Mouse (Mus musculus) A20 (cell line): ENCODE results near the gene Prkag2.
A peak's percentile ranks its signal among the peaks of the same experiment; 100 is the strongest.

Experiments used
- DNase-seq: peaks from one replicate; pipeline ENCODE4 v3.0.0-alpha.2; 2011; ENCODE audit warnings: low read depth, low spot score

Gene Prkag2

DNA sequence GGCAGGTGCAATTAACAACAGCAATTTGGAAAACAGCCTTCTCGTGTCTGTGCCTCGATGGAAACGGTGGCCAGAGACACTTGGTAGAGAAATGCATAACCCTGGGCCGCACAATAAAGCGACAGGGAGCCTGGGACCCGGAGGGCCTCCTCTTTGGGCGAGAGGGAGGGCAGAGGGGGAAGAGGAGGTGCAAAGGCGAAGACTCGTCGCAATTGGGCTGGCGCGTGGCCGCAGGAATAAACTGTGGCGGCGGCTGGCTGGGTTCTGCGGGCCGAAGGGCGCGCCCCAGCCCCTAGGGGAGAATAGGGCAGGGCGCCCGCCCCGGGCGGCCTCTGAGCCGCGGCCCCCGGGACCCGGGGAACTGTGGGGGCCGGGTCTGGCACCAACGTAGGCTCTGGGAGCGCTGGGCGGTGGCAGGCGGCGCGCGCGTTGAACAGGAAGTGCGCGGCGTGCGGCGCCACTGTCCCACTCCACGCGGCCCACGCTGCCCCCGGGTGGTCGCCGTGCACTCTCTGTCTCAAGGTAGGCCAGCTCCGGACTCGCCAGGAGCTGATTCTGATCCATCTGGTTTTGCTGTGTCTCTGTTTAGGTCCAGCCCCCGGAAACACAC lies at the start of gene Prkag2:
Prkag2 (minus strand) TSS at position 127 of the 610 bp plus-strand sequence.
- DNase-seq = peak; percentile 87

GRCm38 (mm10) chr5:25149331-25149965 lies 49.0 kb upstream of the Prkag2 start:
- no peak for DNase-seq

GRCm38 (mm10) chr5:25146705-25147104 lies 46.3 kb upstream of the Prkag2 start:
- DNase-seq = no peak

GRCm38 (mm10) chr5:25127865-25128264 lies 27.4 kb upstream of the Prkag2 start:
- no peak for DNase-seq

DNA sequence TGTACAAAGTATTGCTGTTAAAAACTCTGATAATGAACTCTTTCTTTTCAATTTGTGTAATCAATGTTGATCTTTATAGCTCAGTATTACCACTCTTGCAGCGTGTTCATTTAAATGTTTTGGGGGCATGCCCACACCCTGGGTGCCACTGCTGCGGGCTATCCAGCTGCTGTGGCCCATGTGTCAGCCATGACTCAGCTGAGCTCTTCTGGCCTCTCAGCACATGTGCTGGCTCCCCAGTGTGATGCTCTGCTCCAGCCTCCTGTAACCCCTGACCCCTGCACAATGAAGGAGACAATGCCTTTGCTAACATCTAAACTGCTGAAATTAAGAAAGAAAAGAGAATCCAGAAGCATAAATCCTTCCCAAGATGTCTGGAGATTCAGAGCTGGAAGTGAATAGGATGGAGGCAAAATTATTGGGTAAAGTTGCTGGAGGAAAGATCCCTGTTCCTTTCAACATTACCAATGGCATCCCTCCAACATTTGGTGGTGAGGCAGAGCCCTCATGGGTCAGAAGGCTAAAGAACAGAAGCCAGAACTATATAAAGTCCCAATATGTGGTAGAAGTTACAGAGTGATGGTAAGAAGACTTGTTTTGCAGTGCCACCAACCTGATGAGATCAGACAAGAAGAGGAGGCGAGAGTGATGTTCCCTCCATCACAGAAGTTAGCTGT lies 25.6 kb upstream of the Prkag2 start:
- DNase-seq = no peak

DNA sequence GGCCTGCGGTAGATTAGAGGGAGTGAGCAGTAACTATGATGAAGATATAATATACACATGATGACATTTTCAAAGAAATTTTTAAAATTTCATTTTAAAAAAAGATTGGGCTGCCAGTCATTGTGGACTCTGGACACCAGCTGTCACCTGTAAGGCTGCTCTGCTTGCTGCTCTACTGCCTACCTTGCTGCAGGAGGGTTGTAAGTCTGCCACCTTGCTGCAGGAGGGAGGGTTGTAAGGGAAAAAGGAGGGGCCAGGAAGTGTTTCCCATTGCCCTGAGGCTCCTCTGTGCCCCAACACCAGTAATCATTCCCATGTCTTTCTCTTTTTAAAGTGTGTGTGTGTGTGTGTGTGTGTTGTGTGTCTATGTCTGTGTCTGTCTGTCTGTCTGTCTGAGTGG lies 22.1 kb upstream of the Prkag2 start:
- DNase-seq = no peak

DNA sequence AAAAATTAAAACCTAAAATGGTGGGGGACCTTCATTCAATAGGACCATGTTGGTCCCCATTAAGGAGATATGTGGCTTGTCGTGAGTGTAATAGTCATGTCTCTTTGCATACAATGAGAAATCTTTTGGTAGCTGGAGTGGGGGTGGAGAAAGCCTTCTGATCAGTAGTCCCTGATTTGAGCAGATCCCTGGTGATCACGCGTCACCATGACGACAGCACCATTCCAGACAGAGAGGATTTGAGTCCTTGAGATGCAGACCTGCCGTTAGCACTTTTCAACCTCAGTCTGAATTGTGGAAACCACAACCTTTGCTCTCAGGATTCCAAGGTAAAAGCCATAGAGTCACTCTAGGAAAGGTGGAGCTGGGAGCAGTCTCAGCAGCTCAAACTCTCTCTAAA lies 18.7 kb upstream of the Prkag2 start:
- no peak for DNase-seq

- no peak for DNase-seq
These were observed 15.6 kb upstream of the Prkag2 start for GRCm38 (mm10) chr5:25115997-25116396.

GRCm38 (mm10) chr5:25115216-25115615 lies 14.8 kb upstream of the Prkag2 start:
- DNase-seq = no peak

- DNase-seq = no peak
These were observed 13.7 kb upstream of the Prkag2 start for GRCm38 (mm10) chr5:25114110-25114509.

DNA sequence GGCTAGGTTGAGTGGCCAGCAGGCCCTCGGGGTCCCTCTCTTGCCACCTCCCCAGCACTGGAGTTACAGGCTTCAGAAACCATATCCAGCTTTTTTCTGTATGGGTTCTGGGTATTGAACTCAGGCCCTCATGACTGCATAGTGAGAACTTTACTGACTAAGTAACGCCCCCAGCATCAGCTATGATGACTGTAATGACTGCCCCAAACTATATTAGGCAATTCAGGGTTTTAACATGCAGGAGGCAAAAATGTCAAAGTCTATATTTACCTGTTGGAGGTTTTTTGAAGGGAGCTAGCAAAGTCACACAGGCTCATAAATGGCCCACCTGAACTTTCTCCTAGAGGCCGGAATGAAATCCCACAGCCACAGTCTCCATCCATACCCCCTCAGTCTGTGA lies 9.9 kb upstream of the Prkag2 start:
- DNase-seq = no peak

DNA sequence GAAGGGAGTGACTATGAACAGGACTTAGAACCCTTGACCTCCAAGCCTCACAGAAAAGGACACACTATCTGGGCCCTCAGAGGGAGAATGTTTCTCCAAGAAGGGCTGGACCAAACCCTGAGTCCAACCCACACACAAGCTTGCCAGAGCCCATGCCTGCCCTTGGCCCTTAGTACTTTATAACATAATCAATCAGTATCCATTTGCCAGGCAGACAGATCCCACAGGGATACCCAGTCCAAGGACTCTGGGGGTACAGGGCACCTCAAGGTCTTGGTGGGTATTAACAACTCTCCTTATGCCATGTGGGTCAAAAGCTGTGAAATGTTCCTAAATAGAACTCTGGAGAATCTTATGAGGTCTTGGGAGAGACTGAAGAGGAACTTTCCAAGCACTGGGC lies 5.3 kb upstream of the Prkag2 start:
- no peak for DNase-seq

GRCm38 (mm10) chr5:25101126-25101523 lies 683 bp upstream of the Prkag2 start:
- DNase-seq = no peak

GRCm38 (mm10) chr5:25100157-25100515 lies 306 bp downstream of the Prkag2 start:
- DNase-seq = no peak

- peak; percentile 34 for DNase-seq
These were observed 880 bp downstream of the Prkag2 start for GRCm38 (mm10) chr5:25099367-25100156.

DNA sequence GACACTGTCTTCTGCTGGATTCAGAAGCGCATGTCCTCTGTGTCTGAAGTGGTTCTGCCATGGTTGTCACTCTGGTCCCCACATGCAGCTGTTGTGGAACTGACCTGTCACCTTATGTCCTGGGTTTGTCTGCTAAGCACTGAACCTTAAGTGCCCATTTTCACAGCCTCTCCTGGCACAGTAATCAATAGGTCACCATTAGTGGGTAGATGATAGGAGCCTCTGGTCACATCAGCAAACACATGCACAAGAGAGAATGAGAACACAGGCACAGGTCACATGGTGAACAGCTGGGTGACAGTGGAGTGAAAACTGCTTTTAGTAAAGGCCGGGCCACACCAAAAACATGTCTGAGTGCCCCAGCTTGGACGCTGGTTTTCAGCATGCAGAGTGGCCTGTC lies 2.6 kb downstream of the Prkag2 start:
- DNase-seq = no peak

DNA sequence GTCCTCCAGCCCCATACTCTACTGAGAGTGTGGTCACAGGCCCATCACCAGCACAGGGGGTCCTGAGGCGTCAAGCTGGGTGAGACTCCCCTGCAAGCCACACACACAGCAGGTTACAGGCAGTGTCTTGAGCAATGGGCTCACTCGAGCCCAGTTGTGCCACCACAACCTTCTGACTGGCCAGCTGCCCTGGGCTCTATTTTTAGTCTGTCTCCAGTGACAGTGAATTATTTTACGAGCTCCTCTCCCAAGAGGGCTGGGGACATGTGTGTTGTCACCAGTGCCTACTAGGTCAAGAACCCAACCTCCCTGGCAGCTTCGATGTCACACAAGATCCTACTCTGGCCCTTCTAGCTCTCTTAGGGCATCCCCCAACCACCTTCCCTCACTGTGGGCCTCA lies 4.0 kb downstream of the Prkag2 start:
- DNase-seq = no peak

DNA sequence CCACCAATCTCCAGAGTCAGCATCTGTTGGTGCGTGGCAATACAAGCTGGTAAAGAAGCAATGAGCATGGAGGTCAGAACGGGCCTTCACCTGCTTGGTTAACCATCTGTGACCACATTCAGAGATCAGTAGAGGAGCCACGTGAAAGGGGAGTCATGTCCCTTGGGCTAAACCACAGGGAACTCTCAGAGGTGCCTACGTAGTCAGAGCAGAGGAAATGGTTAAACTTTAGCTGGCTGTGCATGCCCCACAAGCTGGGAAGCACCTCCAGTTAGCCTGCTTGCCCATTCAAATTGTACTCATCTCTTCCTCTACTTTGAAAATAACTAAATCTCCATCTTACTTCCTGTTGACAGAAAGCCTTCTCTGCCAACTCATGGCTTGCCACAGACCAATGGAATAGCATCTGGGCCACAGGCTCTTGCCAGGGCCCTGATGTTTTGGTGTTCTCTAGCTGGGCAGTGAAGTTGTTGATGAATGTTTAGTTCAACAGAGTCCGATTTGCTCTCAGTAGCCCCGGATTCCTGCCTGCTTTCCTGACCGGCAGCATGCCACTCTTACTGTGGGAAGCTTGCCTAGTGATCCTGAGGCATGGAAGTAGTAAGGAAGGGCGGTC lies 7.7 kb downstream of the Prkag2 start:
- DNase-seq = peak; percentile 78

- DNase-seq = no peak
These were observed 11.0 kb downstream of the Prkag2 start for GRCm38 (mm10) chr5:25089258-25089972.

GRCm38 (mm10) chr5:25088633-25089032 lies 11.8 kb downstream of the Prkag2 start:
- DNase-seq = no peak

DNA sequence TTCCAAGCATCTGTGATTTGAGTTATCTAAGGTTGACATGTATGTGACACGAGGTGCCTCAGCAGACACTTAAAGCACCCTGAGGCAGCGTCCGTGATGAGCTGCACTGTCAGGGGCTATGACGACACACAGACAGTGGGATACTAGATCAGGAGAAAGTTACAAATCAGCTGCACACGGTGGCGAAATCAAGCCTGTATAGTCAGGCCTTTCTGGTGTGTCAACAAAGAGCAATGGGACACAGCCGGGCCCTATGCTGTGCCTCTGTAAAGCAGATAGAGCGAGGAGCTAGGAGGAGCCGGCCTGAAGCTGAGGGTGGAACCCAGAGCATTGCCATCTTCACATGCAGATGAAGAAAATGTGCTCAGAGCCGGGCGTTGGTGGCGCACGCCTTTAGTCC lies 12.3 kb downstream of the Prkag2 start:
- no peak for DNase-seq
